10 mouse cellular contexts compared by ENCODE assay signal in the genomic region with DNA sequence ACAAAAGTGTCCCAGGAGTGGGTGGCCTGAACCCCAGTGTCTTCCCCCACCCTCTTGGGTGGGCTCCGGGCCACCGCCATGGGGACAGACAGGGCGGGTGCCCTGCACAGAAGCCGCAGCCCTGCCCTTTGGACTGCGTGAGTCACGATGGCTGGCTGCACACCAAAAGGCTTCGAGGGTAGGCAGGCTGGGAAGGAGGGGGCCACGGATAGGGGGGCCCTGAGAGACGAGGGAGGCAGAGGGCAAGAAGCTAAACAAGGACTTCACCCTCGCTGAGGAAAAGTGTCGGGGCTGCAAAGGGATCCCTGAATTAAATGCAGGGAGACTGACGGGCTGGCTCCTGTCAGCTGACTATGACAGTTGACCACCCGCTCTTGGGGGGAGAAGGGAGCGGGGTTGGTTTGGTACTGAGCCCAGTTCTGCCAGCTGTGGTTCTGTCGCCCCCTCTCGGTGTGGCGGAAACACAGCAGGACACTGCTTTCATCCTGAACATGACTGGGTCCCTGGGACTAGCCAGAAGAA. TPM values are rescaled to one million over a fixed set of nuclear protein-coding genes. Genes with fewer than 3 reads are reported as not detected.
DNase-seq lines count a peak whose midpoint lies in the region; ATAC-seq and TF ChIP-seq lines count a peak whose summit lies in the region.
"Had no signal": no experiment of that assay in that cellular context is flagged by ENCODE, and none has a peak within 500 bp of the region (broad histone marks: within the 10 kb centered on the region; RNA-seq: fewer than 3 reads in every experiment).

No protein-coding gene starts in this region.

- no peak overlapping the region for H3K9ac ChIP-seq in forebrain, postnatal 0 days
- 0 out of 2 replicates have a peak overlapping the region, but pooled peaks have one; percentile 18 for H3K9ac ChIP-seq in stomach, embryonic 14.5 days (replicated peaks; ENCODE audit: low read depth, low read length)

- no peak overlapping the region for H3K27ac ChIP-seq in forebrain, postnatal 0 days (ENCODE audit: low read depth, low read length)
- H3K27ac ChIP-seq in forebrain, embryonic 10.5 days = no peak overlapping the region
- peak overlapping the region; percentile 55; the same call in 1 of the 2 replicates for H3K27ac ChIP-seq in stomach, embryonic 14.5 days (ENCODE audit: low read length)

- intact Hi-C loops in heart, postnatal 10 days (cut with DNase I) = no loop called here

- H3K4me3 ChIP-seq in forebrain, postnatal 0 days (ENCODE audit: low read depth, low read length) = no peak overlapping the region
- no peak overlapping the region for H3K4me3 ChIP-seq in forebrain, embryonic 10.5 days
- H3K4me3 ChIP-seq in stomach, embryonic 14.5 days (ENCODE audit: low read depth, low read length) = no peak overlapping the region
- H3K4me3 ChIP-seq: erythroblast, embryonic 14.5 days had no signal

- DNase-seq in forebrain, postnatal 0 days = no peak
- DNase-seq in forebrain, embryonic 10.5 days (ENCODE audit: extremely low spot score, low spot score) = no peak
- DNase-seq in adrenal gland, postnatal 36 days = peak; percentile 86 to 88
- DNase-seq in heart, postnatal 10 days = peak; percentile 76 to 77
- DNase-seq in kidney, postnatal 25 days = peak; percentile 83 to 92
- no peak for DNase-seq in right cerebral cortex, postnatal 4 days
- DNase-seq in layer of hippocampus, postnatal 36 days = no peak

- no peaks in the 10 kb centered on the region; the same call in 1 of the 2 replicates for H3K4me1 ChIP-seq in forebrain, postnatal 0 days (ENCODE audit: insufficient read depth)
- peaks cover 11% of the 10 kb centered on the region for H3K4me1 ChIP-seq in forebrain, embryonic 10.5 days
- peaks cover 17% of the 10 kb centered on the region for H3K4me1 ChIP-seq in stomach, embryonic 14.5 days (ENCODE audit: control insufficient read depth, insufficient read depth, low read length)

- no peaks in the 10 kb centered on the region; the same call in 1 of the 2 replicates for H3K27me3 ChIP-seq in forebrain, postnatal 0 days (ENCODE audit: insufficient read depth, low read length)
- peaks cover 22% of the 10 kb centered on the region for H3K27me3 ChIP-seq in forebrain, embryonic 10.5 days (ENCODE audit: poor library complexity, severe bottlenecking)
- no peaks in the 10 kb centered on the region for H3K27me3 ChIP-seq in stomach, embryonic 14.5 days (ENCODE audit: control insufficient read depth, insufficient read depth, low read length)

- peak; percentile 38 for TF ChIP-seq CTCF in forebrain, postnatal 0 days (IDR thresholded peaks at IDR 0.05; ENCODE audit: low read depth)

- H3K9me3 ChIP-seq in forebrain, postnatal 0 days (ENCODE audit: low read length) = no peaks in the 10 kb centered on the region
- no peaks in the 10 kb centered on the region for H3K9me3 ChIP-seq in forebrain, embryonic 10.5 days
- H3K9me3 ChIP-seq in stomach, embryonic 14.5 days (ENCODE audit: control insufficient read depth, low read depth, low read length) = no peaks in the 10 kb centered on the region

- WGBS in forebrain, postnatal 0 days = 40% methylated on average over 17 of the region's 17 CpGs
- WGBS in forebrain, embryonic 10.5 days = 49% methylated on average over 17 of the region's 17 CpGs
- 27% methylated on average over 17 of the region's 17 CpGs for WGBS in stomach, embryonic 14.5 days

- H3K36me3 ChIP-seq in forebrain, postnatal 0 days (ENCODE audit: insufficient read depth) = no peaks in the 10 kb centered on the region
- H3K36me3 ChIP-seq in forebrain, embryonic 10.5 days (replicated peaks) = no peaks in the 10 kb centered on the region
- H3K36me3 ChIP-seq in stomach, embryonic 14.5 days (ENCODE audit: control insufficient read depth, insufficient read depth, low read length) = no peaks in the 10 kb centered on the region

- ATAC-seq in forebrain, postnatal 0 days = peak; percentile 42; the same call in 1 of the 2 replicates
- peak; percentile 75 for ATAC-seq in stomach, embryonic 14.5 days (ENCODE audit: insufficient number of reproducible peaks, insufficient read depth, low FRiP score, low read depth)

- H3K4me2 ChIP-seq in forebrain, postnatal 0 days (ENCODE audit: low read depth) = 0 out of 2 replicates have a peak overlapping the region, but pooled peaks have one; percentile 10
- peak overlapping the region; percentile 35 for H3K4me2 ChIP-seq in stomach, embryonic 14.5 days (replicated peaks; ENCODE audit: low read depth, low read length)

RNA-seq across cellular contexts. Expression of a gene that starts 5.2 kb away (rescaled TPM):
- 0.14 and 0.38 TPM in 2 replicates for total RNA-seq in forebrain, postnatal 0 days (2014; rRNA removed)
- 0.19 and 0.33 TPM in 2 replicates for polyA plus RNA-seq in forebrain, postnatal 0 days (2015; fragmentation: Nextera tagmentation; extraction: Ambion mirVana)
- 0.06 and 0.17 TPM in 2 replicates for polyA plus RNA-seq in forebrain, embryonic 10.5 days (2016; fragmentation: Nextera tagmentation; extraction: Ambion mirVana)
- total RNA-seq in adrenal gland, postnatal 36 days (2021) = 1 to 10 TPM; 2.2 to 2.3 TPM
- under 1 TPM; 0.45 to 0.86 TPM for total RNA-seq in heart, postnatal 10 days (2021)
- polyA plus RNA-seq in stomach, embryonic 14.5 days (2014; fragmentation: Nextera tagmentation; extraction: Ambion mirVana) = 0.29 and 1.3 TPM in 2 replicates
- 1 to 10 TPM in 1 of 2 experiments, under 1 TPM in 1; 0.60 to 1.8 TPM for total RNA-seq in layer of hippocampus, postnatal 36 days (2021)
- polyA plus RNA-seq: erythroblast, embryonic 14.5 days; neural tube, embryonic 14.5 days had no signal

RNA-seq across cellular contexts. Expression of a gene that starts 43.2 kb away (rescaled TPM):
- not detected in 2 replicates for total RNA-seq in forebrain, postnatal 0 days (2014; rRNA removed)
- not detected in 2 replicates for polyA plus RNA-seq in forebrain, postnatal 0 days (2015; fragmentation: Nextera tagmentation; extraction: Ambion mirVana)
- polyA plus RNA-seq in forebrain, embryonic 10.5 days (2016; fragmentation: Nextera tagmentation; extraction: Ambion mirVana) = not detected in 2 replicates
- not detected for total RNA-seq in adrenal gland, postnatal 36 days (2021)
- not detected for total RNA-seq in heart, postnatal 10 days (2021)
- not detected in 2 replicates for polyA plus RNA-seq in stomach, embryonic 14.5 days (2014; fragmentation: Nextera tagmentation; extraction: Ambion mirVana)
- not detected for total RNA-seq in layer of hippocampus, postnatal 36 days (2021)
- polyA plus RNA-seq: neural tube, embryonic 14.5 days had no signal

RNA-seq across cellular contexts. Expression of a gene that starts 59.8 kb away (rescaled TPM):
- total RNA-seq in forebrain, postnatal 0 days (2014; rRNA removed) = 0.15 and 0.62 TPM in 2 replicates
- 0.30 TPM in 1 of 2 replicates, not detected in the other for polyA plus RNA-seq in forebrain, postnatal 0 days (2015; fragmentation: Nextera tagmentation; extraction: Ambion mirVana)
- polyA plus RNA-seq in forebrain, embryonic 10.5 days (2016; fragmentation: Nextera tagmentation; extraction: Ambion mirVana) = 0.10 and 0.22 TPM in 2 replicates
- not detected for total RNA-seq in adrenal gland, postnatal 36 days (2021)
- 1 to 10 TPM; 3.8 to 5.0 TPM for total RNA-seq in heart, postnatal 10 days (2021)
- 5.4 and 5.6 TPM in 2 replicates for polyA plus RNA-seq in stomach, embryonic 14.5 days (2014; fragmentation: Nextera tagmentation; extraction: Ambion mirVana)
- total RNA-seq in layer of hippocampus, postnatal 36 days (2021) = not detected
- polyA plus RNA-seq: erythroblast, embryonic 14.5 days had no signal

Comparison
In these comparisons a context has a peak if more than half of its experiments do, and no peak if none do; other contexts are left out.
1. DNase-seq: peak in adrenal gland, postnatal 36 days (2 of 2), heart, postnatal 10 days (2 of 2) and kidney, postnatal 25 days (2 of 2); none in forebrain, postnatal 0 days (single experiment), forebrain, embryonic 10.5 days (single experiment), right cerebral cortex, postnatal 4 days (single experiment) and layer of hippocampus, postnatal 36 days (0 of 2).